Mouse (Mus musculus): ENCODE data around the gene Krt10.

DNA sequence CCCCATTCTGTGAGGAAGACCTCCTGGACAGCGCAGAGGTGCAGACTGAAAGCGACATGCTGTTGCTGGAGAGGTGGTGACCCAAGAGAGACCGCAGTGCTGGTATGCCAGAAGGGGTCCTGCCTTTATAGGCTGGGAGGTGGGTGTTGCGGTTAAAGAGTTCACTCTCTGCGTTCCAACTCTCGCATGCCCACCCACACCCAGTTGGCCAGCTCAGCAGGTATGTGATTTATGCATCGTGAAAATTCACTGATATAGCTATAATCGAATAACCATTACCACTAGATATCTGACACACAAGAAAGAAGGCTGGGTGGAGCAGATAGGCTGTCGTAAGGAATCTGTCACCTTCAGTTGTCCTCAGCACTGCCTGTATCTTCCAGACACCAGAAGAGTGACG is 33.0 kb upstream of the Krt10 start, which contains the start of gene Krt12:
- TF ChIP-seq POLR2A (IDR thresholded peaks at IDR 0.05; ENCODE audit: low read depth, low read length) (no peak), CTCF (conservative IDR thresholded peaks at IDR 0.05; ENCODE audit: insufficient read depth, insufficient read length, low read depth, low read length) (no peak)

Data from kidney, adult 2 months (tissue).